Mouse (Mus musculus) thymus, adult 2 months (tissue): ENCODE results near the gene Taf8.

Experiments
- CTCF ChIP-seq: fragments of 200-500 bp; IDR thresholded peaks from 2 replicates; pipeline ENCODE4 v1.5.1; 2012; ENCODE audit warnings: mild to moderate bottlenecking, control low read depth, low read length, moderate library complexity, borderline replicate concordance; ENCODE audit not compliant: control insufficient read depth, poor library complexity, insufficient read depth; ENCODE audit errors: extremely low read depth
- POLR2A ChIP-seq: fragments of 200-500 bp; IDR thresholded peaks from 2 replicates; pipeline ENCODE4 v1.6.1; 2012; ENCODE audit warnings: mild to moderate bottlenecking, low read length, control low read depth, moderate library complexity; ENCODE audit not compliant: control insufficient read depth, poor library complexity, insufficient read depth; ENCODE audit errors: extremely low read depth

GRCm38 (mm10) chr17:47450239-47450638 lies 51.9 kb downstream of the Taf8 start:
- TF ChIP-seq CTCF = no peak
- no peak for TF ChIP-seq POLR2A
